Mouse (Mus musculus) kidney, adult 11 months (tissue): ENCODE data around the gene Slc25a21.

Experiments
- DNase-seq: peaks from one replicate; pipeline ENCODE4 v3.0.0; 2022

The Slc25a21 gene

GRCm38 (mm10) chr12:57016324-57016723 is 180.9 kb downstream of the Slc25a21 start:
- no peak for DNase-seq

- DNase-seq = no peak
Measured at GRCm38 (mm10) chr12:57009010-57009409, 188.3 kb downstream of the Slc25a21 start.

- peak; percentile 3 for DNase-seq
Measured at GRCm38 (mm10) chr12:56986049-56986448, 211.2 kb downstream of the Slc25a21 start.

- DNase-seq = no peak
Measured at GRCm38 (mm10) chr12:56982066-56982626, 215.1 kb downstream of the Slc25a21 start.

- no peak for DNase-seq
Measured at GRCm38 (mm10) chr12:56975256-56975655, 222.0 kb downstream of the Slc25a21 start.

GRCm38 (mm10) chr12:56963236-56963635 is 234.0 kb downstream of the Slc25a21 start:
- DNase-seq = no peak

- no peak for DNase-seq
Measured at GRCm38 (mm10) chr12:56959230-56960051, 237.8 kb downstream of the Slc25a21 start.

GRCm38 (mm10) chr12:56958244-56958643 is 239.0 kb downstream of the Slc25a21 start:
- no peak for DNase-seq

- peak; percentile 44 for DNase-seq
Measured at GRCm38 (mm10) chr12:56951749-56952657, 245.3 kb downstream of the Slc25a21 start.

GRCm38 (mm10) chr12:56944265-56944664 is 253.0 kb downstream of the Slc25a21 start:
- DNase-seq = no peak

- no peak for DNase-seq
Measured at GRCm38 (mm10) chr12:56940861-56941260, 256.4 kb downstream of the Slc25a21 start.

GRCm38 (mm10) chr12:56918145-56918544 is 279.1 kb downstream of the Slc25a21 start:
- DNase-seq = no peak

GRCm38 (mm10) chr12:56906476-56906875 is 290.8 kb downstream of the Slc25a21 start:
- DNase-seq = peak; percentile 52

- peak; percentile 22 for DNase-seq
Measured at GRCm38 (mm10) chr12:56905652-56906305, 291.5 kb downstream of the Slc25a21 start.

- DNase-seq = no peak
Measured at GRCm38 (mm10) chr12:56905222-56905621, 292.1 kb downstream of the Slc25a21 start.

GRCm38 (mm10) chr12:56902774-56903456 is 294.4 kb downstream of the Slc25a21 start:
- DNase-seq = no peak

GRCm38 (mm10) chr12:56897976-56898375 is 299.3 kb downstream of the Slc25a21 start:
- DNase-seq = no peak

GRCm38 (mm10) chr12:56897221-56897937 is 299.9 kb downstream of the Slc25a21 start:
- peak; percentile 18 for DNase-seq

- DNase-seq = no peak
Measured at GRCm38 (mm10) chr12:56894963-56895362, 302.3 kb downstream of the Slc25a21 start.

- no peak for DNase-seq
Measured at GRCm38 (mm10) chr12:56890891-56891726, 306.2 kb downstream of the Slc25a21 start.
